Mouse (Mus musculus): ENCODE measurements at regions not wholly inside any gene's neighbourhood (a gene's known extent, or its start where the extent isn't known, plus 50 kb on each side); places are given as distances from the start of the nearest gene placed in this dataset.

- no peak for DNase-seq
These were observed 63.9 kb upstream of the Fibin start for GRCm38 (mm10) chr2:110426881-110427280.

DNA sequence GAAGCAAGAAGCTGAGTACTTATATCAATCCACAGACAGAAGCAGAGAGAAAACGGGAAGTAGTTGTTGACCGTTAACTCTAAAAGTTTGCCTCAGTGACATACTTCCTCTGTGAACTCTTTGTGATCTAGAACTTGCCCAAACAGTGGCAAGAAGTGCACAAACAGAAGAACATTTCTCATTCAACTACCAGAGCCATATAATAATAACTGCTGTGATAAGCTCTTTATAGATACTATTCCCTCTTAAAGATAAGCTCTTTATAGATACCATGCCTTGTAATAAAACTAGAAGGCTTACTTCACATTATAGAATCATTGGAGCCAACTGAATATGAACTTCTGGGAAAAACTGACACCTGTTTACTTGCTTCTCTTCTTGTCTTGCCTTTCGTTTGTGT, 89.7 kb upstream of the Fibin start:
- no peak for DNase-seq

GRCm38 (mm10) chr2:110472307-110472995, 109.5 kb upstream of the Fibin start:
- no peak for DNase-seq

GRCm38 (mm10) chr2:110476591-110476990, 113.6 kb upstream of the Fibin start:
- DNase-seq: no peak

DNA sequence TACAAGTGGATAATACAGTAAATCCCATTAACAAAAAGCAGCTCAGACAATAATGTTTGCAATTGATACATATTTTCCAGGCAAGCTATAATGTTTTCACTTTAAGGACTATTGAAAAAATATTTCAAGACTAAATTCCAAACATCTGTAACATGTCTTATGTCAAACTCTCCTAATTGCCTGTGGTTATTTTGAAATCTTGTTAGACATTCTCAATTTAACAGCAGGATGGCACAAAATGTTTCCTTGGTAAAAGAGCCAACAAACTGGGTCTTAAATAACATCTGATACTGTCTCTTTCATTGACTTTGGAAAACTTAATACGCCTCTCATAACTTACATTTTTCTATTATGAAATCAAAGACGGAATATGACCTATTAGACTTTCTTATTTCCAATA, 115.8 kb upstream of the Slc5a12 start:
- no peak for DNase-seq

- DNase-seq: peak; percentile 39 to 49
These were observed 110.9 kb upstream of the Slc5a12 start for GRCm38 (mm10) chr2:110486201-110486600.

- DNase-seq: peak; percentile 12 to 15
These were observed 110.4 kb upstream of the Slc5a12 start for GRCm38 (mm10) chr2:110486724-110487123.

DNA sequence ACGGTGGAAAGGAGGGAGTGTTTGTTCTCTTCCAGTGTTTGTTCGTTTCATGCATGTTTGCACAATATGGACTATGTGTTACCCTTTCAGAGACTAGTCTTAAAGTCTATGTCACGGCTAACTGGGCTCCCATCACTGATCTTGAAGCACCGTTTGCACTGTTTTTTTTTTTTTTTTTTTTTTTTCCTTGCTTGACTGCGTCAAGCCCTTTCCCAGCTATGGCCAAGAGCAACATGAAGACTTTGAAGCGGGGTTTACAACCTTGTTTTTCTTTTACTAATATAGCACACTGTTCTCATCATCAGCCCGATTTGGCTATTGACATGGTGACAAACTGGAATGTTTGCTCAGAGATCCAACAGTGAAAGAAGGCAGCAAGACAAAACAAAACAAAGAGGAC, 109.1 kb upstream of the Slc5a12 start:
- no peak for DNase-seq

GRCm38 (mm10) chr2:110501786-110502185, 95.3 kb upstream of the Slc5a12 start:
- DNase-seq: no peak

- no peak for DNase-seq
These were observed 88.8 kb upstream of the Slc5a12 start for GRCm38 (mm10) chr2:110508162-110508748.

DNA sequence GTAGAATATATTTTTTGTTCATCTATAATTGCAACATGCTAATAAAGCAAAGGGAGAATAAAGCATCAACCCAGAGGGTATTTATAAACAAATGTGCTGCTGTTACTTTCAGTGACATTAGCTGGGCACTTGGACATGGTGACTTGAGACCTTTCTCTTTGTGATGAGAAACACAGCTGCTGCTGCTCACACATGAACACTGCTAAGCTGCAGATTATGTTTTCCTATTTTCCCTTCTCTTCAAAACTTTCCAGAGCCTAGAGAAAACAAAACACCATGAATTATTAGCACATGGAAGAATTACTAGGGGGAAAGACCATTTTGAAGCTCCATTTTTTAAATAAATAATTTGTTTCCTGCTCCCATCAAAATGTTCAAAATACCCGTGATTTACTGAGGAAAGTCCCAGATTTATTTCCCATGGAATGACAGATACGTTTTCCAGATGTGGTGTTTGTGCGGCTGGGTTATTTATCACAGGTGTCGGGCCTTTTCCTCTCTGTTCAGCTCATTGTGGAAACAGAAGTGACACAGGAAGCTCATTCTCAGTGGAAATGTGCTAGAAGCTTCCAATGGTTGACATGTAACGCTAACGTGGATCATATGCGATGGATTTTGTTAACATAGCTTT, 73.8 kb upstream of the Slc5a12 start:
- DNase-seq: peak; percentile 16 to 31

GRCm38 (mm10) chr2:110528191-110528590, 68.9 kb upstream of the Slc5a12 start:
- peak; percentile 31 to 41 for DNase-seq

DNA sequence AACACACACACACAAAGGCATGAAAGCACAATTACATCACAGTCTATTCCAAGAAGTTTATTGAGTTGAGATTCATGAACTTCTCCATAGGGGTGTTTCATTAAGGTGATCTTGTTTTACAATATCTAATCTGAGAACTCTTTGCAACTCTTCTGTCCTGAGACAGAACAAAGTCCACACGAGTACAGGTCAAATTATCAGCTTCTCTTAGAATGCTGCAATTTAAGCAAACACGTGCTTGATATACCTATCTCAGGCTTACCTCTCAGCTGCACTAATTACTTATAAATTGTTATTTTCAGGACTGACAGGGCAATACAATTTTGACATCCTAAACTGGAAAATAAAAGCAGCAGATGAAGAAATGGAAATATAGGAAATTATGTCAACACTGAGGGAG, 57.0 kb upstream of the Slc5a12 start:
- DNase-seq: no peak

GRCm38 (mm10) chr2:110540570-110541357, 56.3 kb upstream of the Slc5a12 start:
- DNase-seq: no peak

DNA sequence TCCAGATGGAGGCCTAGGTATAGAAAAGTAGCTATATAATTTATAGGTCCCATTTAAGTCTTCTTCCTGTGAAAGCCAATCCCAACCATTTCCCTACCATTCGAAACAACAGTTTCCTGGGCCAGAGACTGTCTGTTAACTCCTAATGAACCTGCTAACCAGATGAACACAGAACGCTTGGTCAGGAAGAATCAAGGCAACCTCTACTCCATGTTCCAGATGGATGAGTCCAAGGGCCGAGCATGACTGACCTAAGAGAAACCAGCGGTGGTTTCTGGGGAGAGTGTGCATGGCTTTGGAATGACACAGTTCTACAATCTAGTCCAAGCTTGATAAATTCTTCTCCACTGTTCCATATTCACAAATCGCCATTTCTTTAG, 55.8 kb upstream of the Slc5a12 start:
- no peak for DNase-seq
